Mouse (Mus musculus) lung, embryonic 16.5 days (tissue): ENCODE measurements around the gene Atp8a2. TPM values are rescaled to one million over a fixed set of nuclear protein-coding genes. Genes with fewer than 3 reads are reported as not detected.

Experiments
- ATAC-seq: fragments of 200-750 bp; cut with Nextera tagmentation; 2 replicates; pipeline ENCODE4 v1.8.0; 2017; ENCODE audit warnings: low read depth, mild to moderate bottlenecking, moderate library complexity
- H3K27ac ChIP-seq: fragments of 300-500 bp; sonication (generic); 2 replicates; pipeline ENCODE4 v1.5.1; 2014; ENCODE audit warnings: mild to moderate bottlenecking, control low read depth, low read length
- H3K27me3 ChIP-seq: fragments of 300-500 bp; sonication (generic); 2 replicates; pipeline ENCODE4 v1.6.1; 2014; ENCODE audit warnings: low read depth, low read length, mixed read lengths; ENCODE audit not compliant: control insufficient read depth, insufficient read depth
- H3K36me3 ChIP-seq: fragments of 300-500 bp; sonication (generic); 2 replicates; pipeline ENCODE4 v1.6.1; 2014; ENCODE audit warnings: low read length; ENCODE audit not compliant: control insufficient read depth, insufficient read depth
- H3K4me1 ChIP-seq: fragments of 300-500 bp; sonication (generic); replicated peaks from 2 replicates; pipeline ENCODE4 v1.6.1; 2014; ENCODE audit warnings: low read length, mixed read lengths; ENCODE audit not compliant: control insufficient read depth, insufficient read depth
- H3K4me2 ChIP-seq: fragments of 300-500 bp; sonication (generic); 2 replicates; pipeline ENCODE4 v1.6.1; 2014; ENCODE audit warnings: low read depth, low read length, control low read depth
- H3K4me3 ChIP-seq: fragments of 300-500 bp; sonication (generic); 2 replicates; pipeline ENCODE4 v1.5.1; 2014; ENCODE audit warnings: mild to moderate bottlenecking, low read length, control low read depth
- H3K9ac ChIP-seq: fragments of 300-500 bp; sonication (generic); 2 replicates; pipeline ENCODE4 v1.6.1; 2014; ENCODE audit warnings: low read length, control low read depth
- H3K9me3 ChIP-seq: fragments of 300-500 bp; sonication (generic); 2 replicates; pipeline ENCODE4 v1.6.1; 2016; ENCODE audit warnings: low read length; ENCODE audit not compliant: control insufficient read depth
- WGBS: fragments of 180-500 bp; shearing (Covaris S2); extraction: QIAGEN DNeasy Blood & Tissue Kit; methylation state at CpG from one replicate; pipeline ENCODE4 v1.1.7; 2014; 5-methylcytosine and 5-hydroxymethylcytosine counted together
- polyA plus RNA-seq: library from polyadenylated mRNA; unstranded; fragments of >200 nt; fragmentation: Nextera tagmentation; extraction: Ambion mirVana; gene quantifications from 2 replicates; pipeline ENCODE4 v1.2.1, GENCODE M21; 2015

Atp8a2 gene
- polyA plus RNA-seq, 1 experiment from 2014 or later = 0.88 TPM

DNA sequence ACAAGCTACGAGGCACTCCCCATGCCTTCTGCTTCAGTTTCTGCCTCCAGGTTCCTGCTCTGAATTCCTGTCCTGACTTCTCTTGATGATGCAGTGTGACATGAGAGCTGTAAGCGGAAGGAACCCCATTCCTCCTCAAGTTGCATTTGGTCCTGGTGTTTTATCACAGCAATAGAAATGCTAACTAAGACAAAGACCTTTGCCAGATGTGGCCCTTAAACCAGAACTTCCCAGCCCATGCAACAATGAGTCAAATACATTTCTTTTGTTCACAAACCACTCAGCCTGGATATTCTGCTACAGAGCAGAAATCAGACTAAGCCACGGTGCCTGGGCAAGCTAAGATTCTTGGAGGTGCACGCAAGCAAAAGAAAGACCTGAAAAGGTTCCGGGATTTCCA lies 268.2 kb downstream of the Atp8a2 start:
- Histone ChIP-seq H3K27me3 (no peaks in the 10 kb centered on the region), H3K4me3 (no peak overlapping the region), H3K9me3 (no peaks in the 10 kb centered on the region), H3K27ac (no peak overlapping the region), H3K4me1 (no peaks in the 10 kb centered on the region), H3K36me3 (no peaks in the 10 kb centered on the region), H3K4me2 (no peak overlapping the region), H3K9ac (no peak overlapping the region)
- ATAC-seq = no peak
- 87% methylated on average over 5 of the region's 5 CpGs for WGBS

DNA sequence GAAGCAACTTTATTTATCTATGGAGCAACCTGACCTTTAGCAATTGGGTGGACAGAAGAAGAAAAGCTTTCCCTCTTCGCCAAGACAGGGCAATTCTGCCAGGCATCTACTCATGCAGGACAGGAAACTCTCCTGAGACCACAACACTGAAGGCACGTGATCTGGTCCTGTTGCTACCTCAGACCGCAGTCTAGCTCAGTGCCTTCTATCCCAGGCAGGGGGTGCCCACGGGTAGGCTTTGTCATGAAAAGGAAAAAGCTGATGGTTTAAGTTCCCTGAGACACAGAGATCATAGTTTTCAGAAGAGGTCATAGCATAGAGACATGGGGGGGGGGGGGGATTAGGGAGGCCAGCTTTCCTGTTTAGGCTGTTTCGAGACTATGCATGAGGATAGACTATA lies 269.2 kb downstream of the Atp8a2 start:
- Histone ChIP-seq H3K4me3 (no peak overlapping the region), H3K36me3 (no peaks in the 10 kb centered on the region), H3K27me3 (no peaks in the 10 kb centered on the region), H3K4me1 (no peaks in the 10 kb centered on the region), H3K9ac (no peak overlapping the region), H3K4me2 (no peak overlapping the region), H3K27ac (no peak overlapping the region), H3K9me3 (no peaks in the 10 kb centered on the region)
- 71% methylated on average over 5 of the region's 5 CpGs for WGBS
- ATAC-seq = no peak

- 49% methylated on average over 8 of the region's 8 CpGs for WGBS
- Histone ChIP-seq H3K9ac (no peak overlapping the region), H3K36me3 (no peaks in the 10 kb centered on the region), H3K4me2 (no peak overlapping the region), H3K4me3 (no peak overlapping the region), H3K9me3 (no peaks in the 10 kb centered on the region), H3K4me1 (no peaks in the 10 kb centered on the region), H3K27me3 (no peaks in the 10 kb centered on the region), H3K27ac (no peak overlapping the region)
- ATAC-seq = no peak
Measured at GRCm38 (mm10) chr14:59919865-59920264, 277.1 kb downstream of the Atp8a2 start.

DNA sequence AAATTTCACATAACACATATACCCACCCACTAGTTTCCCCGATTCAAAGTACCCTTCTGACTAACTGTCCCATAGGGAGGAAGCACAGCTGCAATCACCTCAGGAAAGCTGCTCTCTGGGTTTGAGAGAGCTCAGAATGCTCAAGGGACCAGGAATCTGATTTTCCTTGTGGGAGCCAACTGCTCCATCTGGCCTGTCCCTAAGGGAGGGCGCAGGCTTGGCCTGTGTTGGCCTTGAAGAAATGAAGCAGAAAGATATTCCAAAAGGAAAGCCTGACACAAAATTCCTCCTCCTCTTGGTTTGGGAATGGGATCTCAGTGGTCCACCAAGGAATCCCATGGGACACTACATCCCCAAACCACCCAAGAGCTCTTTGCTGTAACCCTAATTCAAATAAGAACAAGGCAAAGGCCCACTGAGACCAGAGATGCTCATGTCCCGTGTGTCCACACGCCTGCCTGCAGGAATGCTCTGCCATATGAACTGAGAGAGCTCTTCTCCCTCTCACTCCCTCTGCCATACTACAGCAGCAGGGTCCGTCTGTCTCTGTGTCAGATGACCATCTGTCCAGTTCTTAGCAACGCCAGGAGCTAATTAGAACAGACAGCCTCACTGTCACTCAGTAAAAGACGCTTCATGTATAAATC lies 293.4 kb downstream of the Atp8a2 start:
- 84% methylated on average over 7 of the region's 7 CpGs for WGBS
- H3K27ac ChIP-seq = no peak overlapping the region
- no peak overlapping the region for H3K9ac ChIP-seq
- H3K27me3 ChIP-seq = no peaks in the 10 kb centered on the region
- ATAC-seq = no peak
- H3K9me3 ChIP-seq = no peaks in the 10 kb centered on the region
- H3K4me1 ChIP-seq = no peaks in the 10 kb centered on the region
- no peak overlapping the region for H3K4me3 ChIP-seq
- H3K4me2 ChIP-seq = no peak overlapping the region
- H3K36me3 ChIP-seq = no peaks in the 10 kb centered on the region

DNA sequence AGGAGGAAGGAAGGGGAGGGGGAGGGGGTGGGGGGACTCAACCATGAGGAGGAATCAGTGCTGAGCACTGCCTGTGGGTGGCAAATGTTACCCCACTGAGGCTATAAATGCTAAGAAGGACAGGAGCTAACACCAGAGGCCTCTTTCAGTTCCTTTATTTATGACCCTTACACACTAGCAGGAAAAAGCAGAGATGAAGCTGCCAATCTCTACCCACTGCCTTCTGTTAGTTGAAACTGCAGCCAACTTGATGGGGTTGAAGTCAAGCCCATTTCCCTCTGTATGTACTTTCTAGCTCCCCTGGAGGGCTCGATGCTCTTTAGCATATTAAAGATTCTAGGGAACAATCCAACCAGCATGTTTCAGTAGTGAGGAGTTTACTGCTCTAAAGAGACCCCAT lies 303.0 kb downstream of the Atp8a2 start:
- Histone ChIP-seq H3K4me1 (peaks cover 10% of the 10 kb centered on the region; the same call in 1 of the 2 replicates), H3K9ac (no peak overlapping the region), H3K4me3 (no peak overlapping the region), H3K27me3 (no peaks in the 10 kb centered on the region), H3K4me2 (no peak overlapping the region), H3K27ac (no peak overlapping the region), H3K36me3 (no peaks in the 10 kb centered on the region), H3K9me3 (no peaks in the 10 kb centered on the region)
- ATAC-seq = no peak
- 76% methylated on average over 1 of the region's 1 CpGs for WGBS

- Histone ChIP-seq H3K27me3 (no peaks in the 10 kb centered on the region), H3K9ac (no peak overlapping the region), H3K4me3 (no peak overlapping the region), H3K27ac (no peak overlapping the region), H3K4me1 (peaks cover 26% of the 10 kb centered on the region), H3K9me3 (no peaks in the 10 kb centered on the region), H3K36me3 (no peaks in the 10 kb centered on the region), H3K4me2 (no peak overlapping the region)
- no peak for ATAC-seq
- 83% methylated on average over 8 of the region's 8 CpGs for WGBS
Measured at GRCm38 (mm10) chr14:59892084-59892483, 304.9 kb downstream of the Atp8a2 start.

- Histone ChIP-seq H3K4me3 (no peak overlapping the region), H3K27me3 (no peaks in the 10 kb centered on the region), H3K27ac (no peak overlapping the region), H3K4me2 (no peak overlapping the region), H3K36me3 (no peaks in the 10 kb centered on the region), H3K9ac (no peak overlapping the region), H3K9me3 (no peaks in the 10 kb centered on the region), H3K4me1 (peaks cover 29% of the 10 kb centered on the region)
- 78% methylated on average over 5 of the region's 5 CpGs for WGBS
- no peak for ATAC-seq
Measured at GRCm38 (mm10) chr14:59891491-59891890, 305.5 kb downstream of the Atp8a2 start.

DNA sequence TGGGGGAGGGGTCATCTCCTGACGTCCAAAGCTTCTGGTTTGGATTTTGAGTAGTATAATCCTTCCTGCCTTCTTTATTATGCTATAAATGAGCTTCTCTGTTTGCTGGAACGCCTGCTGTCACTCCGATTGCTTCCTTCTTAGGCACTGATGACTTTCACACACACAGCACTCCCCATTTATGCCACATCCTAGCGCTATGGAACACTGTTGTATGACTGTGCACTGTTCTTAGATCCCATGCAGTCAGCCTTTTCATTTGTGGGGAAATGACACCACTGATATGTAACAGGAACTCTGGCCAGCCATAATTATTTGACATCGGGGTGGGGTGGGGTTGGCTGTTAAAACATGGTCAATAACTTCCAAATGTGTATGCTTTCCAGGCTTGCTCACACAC lies 306.2 kb downstream of the Atp8a2 start:
- ATAC-seq = no peak
- Histone ChIP-seq H3K27ac (no peak overlapping the region), H3K9ac (no peak overlapping the region), H3K4me2 (no peak overlapping the region), H3K36me3 (no peaks in the 10 kb centered on the region), H3K27me3 (no peaks in the 10 kb centered on the region), H3K9me3 (no peaks in the 10 kb centered on the region), H3K4me3 (no peak overlapping the region), H3K4me1 (peaks cover 29% of the 10 kb centered on the region)
- WGBS = 71% methylated on average over 5 of the region's 5 CpGs

- H3K9me3 ChIP-seq = no peaks in the 10 kb centered on the region
- 48% methylated on average over 7 of the region's 7 CpGs for WGBS
Measured at GRCm38 (mm10) chr14:59890107-59890506, 306.9 kb downstream of the Atp8a2 start.

DNA sequence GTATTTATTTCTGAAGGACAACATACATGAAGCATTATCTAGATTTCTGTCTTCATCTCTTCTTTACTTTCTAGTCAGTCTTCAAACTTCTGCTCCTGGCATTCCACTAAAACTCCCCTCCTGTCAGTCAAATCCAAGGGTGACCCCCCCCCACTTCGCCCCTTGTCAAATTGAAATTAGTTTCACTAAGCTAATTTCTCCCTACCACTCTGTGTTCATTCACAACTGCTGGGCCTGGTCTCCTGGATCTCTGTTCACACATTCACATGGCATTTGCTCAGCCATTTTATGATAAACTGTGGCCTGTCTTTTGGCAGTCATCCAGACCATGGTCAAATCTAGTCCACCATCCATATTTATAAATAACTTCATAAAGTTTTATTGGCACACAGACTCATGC lies 308.5 kb downstream of the Atp8a2 start:
- H3K27ac ChIP-seq = peak overlapping the region; percentile 59; the same call in 1 of the 2 replicates
- no peaks in the 10 kb centered on the region for H3K36me3 ChIP-seq
- H3K9me3 ChIP-seq = no peaks in the 10 kb centered on the region
- H3K4me1 ChIP-seq = peaks cover 29% of the 10 kb centered on the region
- WGBS = 77% methylated on average over 1 of the region's 1 CpGs
- H3K4me3 ChIP-seq = no peak overlapping the region
- H3K27me3 ChIP-seq = no peaks in the 10 kb centered on the region; the same call in 1 of the 2 replicates
- no peak overlapping the region for H3K9ac ChIP-seq
- ATAC-seq = no peak
- no peak overlapping the region for H3K4me2 ChIP-seq

More at GRCm38 (mm10) chr14:59890107-59890506, 306.9 kb downstream of the Atp8a2 start:
- Histone ChIP-seq H3K4me2 (no peak overlapping the region), H3K4me1 (peaks cover 29% of the 10 kb centered on the region), H3K36me3 (no peaks in the 10 kb centered on the region), H3K27ac (no peak overlapping the region), H3K9ac (no peak overlapping the region), H3K4me3 (no peak overlapping the region), H3K27me3 (no peaks in the 10 kb centered on the region; the same call in 1 of the 2 replicates)
- ATAC-seq = no peak
